Mouse (Mus musculus) adrenal gland, postnatal 10 days (tissue): ENCODE data around the gene Ncstn. TPM values are rescaled to one million over a fixed set of nuclear protein-coding genes. Genes with fewer than 3 reads are reported as not detected.

Experiments
- DNase-seq: peaks from one replicate; pipeline ENCODE4 v3.0.0; 2021; ENCODE audit warnings: mixed read lengths
- long read RNA-seq, 2 experiments: library from polyadenylated mRNA; stranded (forward); transcript quantifications; one replicate each; pipeline ENCODE4 v2.0.0; 2021
- total RNA-seq, 2 experiments: library from RNA; stranded (reverse); gene quantifications; 2 replicates each; pipeline ENCODE4 v1.2.3; 2021

Gene Ncstn
- total RNA-seq: 10 to 100 TPM; 81.0 to 93.0 TPM
- long read RNA-seq, experiment 1, transcript Ncstn-201 (17 exons, 2,901 nt): major isoform, 41 of 62 reads
- long read RNA-seq, experiment 1, partial matches to known transcripts: 15 of 62 reads
- long read RNA-seq, experiment 1, other reads (novel, unspliced or antisense): 6 of 62 reads
- long read RNA-seq, experiment 2, transcript Ncstn-201 (17 exons, 2,901 nt): major isoform, 47 of 66 reads
- long read RNA-seq, experiment 2, partial matches to known transcripts: 8 of 66 reads
- long read RNA-seq, experiment 2, other reads (novel, unspliced or antisense): 9 of 66 reads

DNA sequence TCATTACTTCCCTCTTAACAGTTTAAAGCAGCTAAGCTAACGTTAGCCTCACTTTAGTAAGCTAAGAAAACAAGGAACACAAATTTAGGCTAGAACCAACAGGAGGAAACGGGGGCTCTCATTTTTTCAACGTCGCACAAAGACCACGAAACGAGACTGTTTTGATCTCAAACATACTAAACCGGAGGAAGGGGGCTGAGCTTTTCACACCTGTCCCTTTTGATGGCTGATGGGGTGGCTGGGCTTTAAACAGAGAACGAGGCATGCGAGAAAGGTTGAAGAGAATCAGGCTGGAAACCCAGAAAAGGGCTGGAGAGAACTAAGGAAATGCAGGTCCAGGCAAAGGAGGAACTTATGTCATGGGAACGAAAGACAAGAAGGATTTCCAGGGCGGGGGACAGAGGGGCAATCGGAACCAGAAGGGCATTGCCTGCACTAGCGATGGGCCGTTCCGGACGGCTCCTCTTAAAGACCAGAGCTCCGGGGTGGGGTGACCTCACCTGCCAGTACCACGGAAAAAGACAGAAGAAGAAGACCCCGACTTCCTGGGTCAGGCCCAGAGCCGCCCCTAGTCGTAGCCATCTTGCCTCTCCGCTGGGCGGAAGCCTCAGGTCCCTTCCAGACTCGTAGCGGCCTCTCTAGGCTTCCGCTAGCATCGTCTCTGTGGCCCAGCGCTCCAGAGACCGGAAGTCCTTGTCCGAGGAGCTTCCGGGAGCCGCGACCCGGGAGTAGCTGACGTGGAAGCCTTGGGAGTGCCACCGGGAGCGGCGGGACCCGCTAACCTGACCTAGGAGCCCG is at the start of gene Ncstn, which contains the start of gene Copa:
Ncstn (minus strand) TSS at position 695 of the 798 bp plus-strand sequence.
Copa (plus strand) TSS at position 429 of the 798 bp plus-strand sequence.
- DNase-seq: peak; percentile 95

DNA sequence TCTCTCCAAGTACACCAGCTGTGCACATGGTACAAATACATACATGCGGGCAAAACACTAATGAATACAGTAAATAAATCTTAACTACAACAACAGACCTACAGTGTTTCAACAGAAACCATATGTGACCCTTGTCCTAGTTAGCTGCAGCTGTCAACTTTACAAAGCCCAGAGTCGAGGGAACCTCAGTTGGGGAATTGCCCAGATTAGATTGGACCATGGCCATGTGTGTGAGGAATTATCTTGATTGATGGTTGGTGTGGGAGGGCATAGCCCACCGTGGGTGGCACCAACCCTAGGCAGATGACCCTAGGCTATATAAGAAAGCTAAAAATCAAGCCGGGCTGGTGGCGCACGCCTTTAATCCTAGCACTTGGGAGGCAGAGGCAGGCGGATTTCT is 49.7 kb upstream of the Ncstn start:
- DNase-seq: peak; percentile 31

DNA sequence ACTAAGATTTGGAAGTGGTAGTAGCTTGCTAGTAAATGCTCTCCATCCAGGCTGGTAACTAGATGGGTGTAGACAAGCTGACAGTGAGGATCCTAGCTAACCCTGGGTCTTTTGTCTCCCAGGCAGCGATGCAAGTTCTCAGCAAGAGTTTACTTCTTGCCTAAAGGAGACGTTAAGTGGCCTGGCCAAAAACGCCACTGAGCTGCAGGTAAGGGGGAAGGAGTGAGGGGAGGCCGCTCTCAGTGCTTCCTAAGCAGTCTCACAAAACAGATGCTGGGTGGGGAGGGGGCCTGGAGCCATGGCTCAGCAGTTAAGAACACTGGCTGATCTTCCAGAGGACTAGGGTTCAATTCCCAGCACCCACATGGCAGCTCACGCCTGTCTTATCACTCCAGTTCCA is 47.2 kb upstream of the Ncstn start:
- no peak for DNase-seq

DNA sequence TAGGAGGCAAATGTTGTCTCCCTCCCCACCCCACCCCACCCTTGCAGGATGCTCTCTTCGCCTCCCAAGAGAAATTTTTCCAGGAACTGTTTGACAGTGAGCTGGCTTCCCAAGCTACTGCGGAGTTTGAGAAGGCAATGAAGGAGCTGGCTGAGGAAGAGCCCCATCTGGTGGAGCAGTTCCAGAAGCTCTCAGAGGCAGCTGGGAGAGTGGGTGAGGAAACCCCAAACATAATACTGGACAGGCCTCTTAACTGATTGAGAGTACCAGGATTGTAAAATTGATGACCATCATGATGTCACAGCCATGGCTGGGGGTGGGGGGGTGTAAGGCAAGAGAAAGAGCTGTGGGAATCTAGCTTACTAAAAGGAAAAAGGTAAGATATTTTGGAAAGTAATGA is 46.5 kb upstream of the Ncstn start:
- peak; percentile 31 for DNase-seq

DNA sequence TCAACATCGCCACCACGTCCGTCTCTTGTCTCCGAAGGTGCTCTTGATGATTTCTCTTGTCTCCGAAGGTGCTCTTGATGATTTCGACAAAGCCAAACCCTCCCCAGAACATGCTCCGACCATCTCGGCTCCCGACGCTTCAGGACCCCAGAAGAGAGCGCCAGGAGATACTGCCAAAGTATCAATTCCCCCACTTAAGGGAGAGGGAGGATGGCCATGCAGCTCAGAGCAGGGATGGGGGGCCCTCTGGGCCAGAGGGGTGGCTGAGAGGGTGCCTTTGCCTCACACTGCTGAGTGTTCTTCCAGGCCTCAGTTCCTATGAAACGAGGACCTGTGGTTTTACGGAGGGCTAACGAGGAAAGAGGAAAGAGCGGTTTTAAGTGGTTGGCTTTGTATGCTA is 46.0 kb upstream of the Ncstn start:
- DNase-seq: no peak

DNA sequence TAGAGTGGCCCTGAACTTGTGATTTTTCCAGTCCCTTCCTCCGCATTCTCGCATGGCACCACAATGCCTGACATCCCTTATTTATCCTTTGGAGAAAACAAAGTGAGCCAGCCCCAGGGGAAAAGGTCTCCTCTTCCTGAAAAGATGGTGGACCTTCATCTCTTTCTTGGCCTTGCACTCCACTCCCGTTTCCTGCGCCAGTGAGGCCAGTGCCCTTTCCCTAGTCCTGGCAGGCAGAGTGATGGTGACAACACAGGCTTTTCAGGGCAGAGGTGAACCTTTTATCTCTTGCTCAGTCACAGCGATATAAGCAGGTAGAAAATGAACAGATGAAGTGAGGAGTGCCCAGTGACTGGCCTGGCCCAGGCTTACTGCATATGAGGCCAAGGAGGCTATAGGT is 44.9 kb upstream of the Ncstn start:
- peak; percentile 62 for DNase-seq

DNA sequence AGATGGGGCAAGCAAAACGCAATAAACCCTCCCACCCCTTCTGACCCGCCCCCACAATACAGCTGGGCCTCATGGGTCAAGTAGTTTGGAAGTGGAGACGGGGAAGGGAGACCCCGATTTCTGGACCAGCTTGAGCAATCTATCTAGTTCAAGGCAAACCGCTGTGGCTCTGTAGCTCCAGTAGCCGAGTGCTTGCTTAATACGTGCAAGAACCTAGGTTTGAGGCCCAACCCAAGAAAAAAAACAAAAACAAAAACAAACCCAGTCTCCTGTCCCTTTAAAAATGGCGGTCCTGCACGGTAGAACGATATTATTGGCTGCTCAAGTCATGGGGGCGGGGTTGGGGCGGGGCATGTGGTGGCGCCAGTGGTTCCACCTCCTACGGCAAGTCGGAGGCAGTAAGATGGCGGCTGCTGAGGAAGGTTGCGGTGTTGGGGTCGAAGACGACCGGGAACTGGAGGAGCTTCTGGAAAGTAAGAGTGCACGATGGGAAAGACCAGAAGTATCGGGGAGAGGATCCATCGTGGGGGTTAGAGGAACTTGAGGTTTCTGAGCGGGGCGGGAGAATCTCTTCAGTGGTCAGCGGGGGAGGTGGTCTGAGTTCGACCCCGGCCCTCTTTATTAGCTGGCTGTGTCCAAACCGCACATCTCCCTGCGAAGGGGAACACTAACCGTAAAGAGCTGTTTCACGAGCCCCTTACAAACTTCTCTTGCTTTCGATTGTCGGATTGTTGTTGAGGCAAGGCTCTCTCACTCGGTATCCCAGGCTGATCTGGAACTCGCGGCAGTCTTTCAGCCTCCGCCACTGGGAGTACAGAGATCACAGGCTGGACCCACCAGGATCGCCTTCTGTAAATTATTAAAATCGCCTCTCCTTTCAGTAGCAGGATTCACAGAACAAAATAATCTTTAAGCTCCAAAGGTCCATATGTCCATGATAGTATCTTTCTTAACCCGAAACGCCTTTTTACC is 44.1 kb upstream of the Ncstn start, which contains the start of gene Pex19:
Pex19 (plus strand) TSS at position 380 of the 972 bp plus-strand sequence.
- peak; percentile 89 for DNase-seq

DNA sequence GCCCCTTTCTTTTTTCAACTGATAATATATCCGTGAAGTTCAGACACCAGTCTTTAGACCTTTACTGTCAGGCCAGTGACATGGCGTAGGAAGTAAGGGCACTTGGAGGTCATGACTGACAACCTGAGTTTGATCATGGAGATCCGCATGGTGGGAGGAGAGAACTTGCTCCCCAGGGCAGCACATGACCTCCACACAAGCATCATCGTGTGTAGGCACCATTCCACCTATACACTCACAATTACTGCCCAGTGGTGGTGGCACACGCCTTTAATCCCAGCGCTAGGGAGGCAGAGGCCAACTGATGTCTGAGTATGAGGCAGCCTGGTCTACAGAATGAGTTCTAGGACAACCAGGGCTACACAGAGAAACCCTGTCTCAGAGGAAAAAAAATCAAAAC is 42.0 kb upstream of the Ncstn start:
- DNase-seq: no peak

DNA sequence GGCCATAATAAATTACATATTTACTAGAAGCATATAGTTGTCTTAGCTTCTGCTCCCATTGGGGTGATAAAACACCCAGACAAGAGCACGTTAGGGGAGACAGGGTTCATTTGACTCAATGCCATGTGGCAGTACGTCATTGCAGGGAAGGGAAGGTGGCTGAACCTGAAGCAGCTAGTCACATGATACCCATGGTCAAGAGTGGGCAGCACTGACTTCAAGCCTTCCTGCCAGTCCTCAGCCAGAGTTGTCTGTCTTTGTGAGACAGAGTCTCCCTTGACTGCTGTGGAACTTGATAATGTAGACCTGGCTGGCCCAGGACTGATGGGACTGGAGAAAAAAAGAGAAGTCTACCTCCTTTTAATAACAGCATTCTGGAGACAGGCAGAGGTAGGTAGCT is 40.1 kb upstream of the Ncstn start:
- DNase-seq: no peak

DNA sequence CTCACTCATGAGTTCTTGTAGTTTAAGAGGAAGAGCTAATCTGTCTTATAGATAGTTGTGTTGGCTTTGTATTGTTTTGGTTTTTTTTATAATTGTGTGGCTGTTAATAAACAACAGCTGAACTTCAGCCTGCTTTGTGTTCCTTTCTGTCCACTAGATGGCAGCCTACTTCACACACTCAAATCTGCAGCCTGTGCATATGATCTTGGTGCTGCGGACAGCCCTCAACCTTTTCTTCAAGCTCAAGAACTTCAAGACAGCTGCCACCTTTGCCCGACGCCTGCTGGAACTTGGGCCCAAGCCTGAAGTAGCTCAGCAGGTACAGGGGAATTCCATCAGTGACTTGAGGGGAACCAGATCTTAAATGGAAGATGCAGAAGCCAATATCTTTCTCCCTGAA is 37.1 kb upstream of the Ncstn start:
- peak; percentile 44 for DNase-seq

DNA sequence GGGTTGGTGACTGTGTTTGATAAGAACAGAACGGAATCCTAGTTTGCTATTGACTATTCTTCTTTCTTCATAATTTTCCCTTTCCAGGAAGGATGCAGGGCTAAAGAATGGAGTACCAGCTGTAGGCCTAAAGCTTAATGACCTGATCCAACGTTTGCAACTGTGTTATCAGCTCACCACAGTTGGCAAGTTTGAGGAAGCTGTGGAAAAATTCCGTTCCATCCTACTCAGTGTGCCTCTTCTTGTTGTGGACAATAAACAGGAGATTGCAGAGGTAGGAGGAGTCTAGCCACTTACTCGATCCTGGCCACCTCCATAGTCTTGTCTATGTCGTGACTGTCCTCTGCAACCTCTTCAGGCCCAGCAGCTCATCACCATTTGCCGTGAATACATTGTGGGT is 36.5 kb upstream of the Ncstn start:
- no peak for DNase-seq

DNA sequence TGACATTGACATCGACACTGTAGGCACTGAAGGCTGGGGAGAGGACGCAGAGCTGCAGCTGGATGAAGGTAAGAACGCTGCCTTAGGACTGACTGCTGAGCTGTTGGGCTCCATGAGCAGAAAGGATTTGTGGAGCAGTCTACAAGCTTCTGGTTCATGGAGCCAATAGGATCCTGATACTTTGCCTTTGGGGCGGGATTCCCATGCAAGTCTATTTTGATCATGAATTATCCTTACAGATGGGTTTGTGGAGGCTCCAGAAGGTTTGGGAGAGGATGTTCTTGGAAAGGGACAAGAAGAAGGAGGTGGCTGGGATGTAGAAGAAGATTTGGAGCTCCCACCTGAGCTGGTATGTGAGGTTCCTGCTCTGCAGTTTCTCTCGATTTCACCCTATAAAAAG is 34.4 kb upstream of the Ncstn start:
- DNase-seq: no peak

DNA sequence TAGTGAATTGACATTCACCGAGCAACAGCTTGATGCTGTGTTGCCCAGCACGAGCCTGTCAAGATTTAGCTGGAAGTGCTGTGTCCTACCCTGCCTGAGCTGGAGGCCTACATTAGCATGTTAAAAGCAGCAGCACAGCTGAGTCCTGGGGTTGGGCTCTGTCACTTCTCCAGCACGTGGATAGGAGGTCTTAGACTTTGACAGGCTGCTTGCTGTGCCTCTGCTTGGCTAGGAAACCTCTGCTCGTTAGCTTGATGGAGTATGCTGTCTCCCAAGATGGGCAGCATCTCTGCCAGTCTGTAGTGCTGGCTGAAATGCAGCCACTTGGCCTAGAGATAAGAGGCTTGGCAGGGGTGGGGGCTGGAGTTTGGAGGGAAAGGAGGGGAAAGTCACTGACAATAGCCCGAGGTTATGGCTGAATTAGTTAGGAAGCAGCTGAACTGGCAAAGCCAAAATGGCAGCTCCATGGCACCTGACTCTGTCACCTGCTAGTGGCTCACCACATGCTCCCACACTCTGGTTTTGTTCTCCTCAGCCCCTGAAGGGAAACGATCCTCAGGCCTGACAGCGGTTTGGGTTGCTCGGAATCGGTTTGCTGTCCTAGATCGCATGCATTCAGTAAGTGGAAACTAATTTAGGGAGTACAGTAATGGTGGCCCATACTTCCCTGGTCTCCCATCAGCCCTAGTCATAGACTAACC is 25.3 kb upstream of the Ncstn start:
- DNase-seq: no peak

DNA sequence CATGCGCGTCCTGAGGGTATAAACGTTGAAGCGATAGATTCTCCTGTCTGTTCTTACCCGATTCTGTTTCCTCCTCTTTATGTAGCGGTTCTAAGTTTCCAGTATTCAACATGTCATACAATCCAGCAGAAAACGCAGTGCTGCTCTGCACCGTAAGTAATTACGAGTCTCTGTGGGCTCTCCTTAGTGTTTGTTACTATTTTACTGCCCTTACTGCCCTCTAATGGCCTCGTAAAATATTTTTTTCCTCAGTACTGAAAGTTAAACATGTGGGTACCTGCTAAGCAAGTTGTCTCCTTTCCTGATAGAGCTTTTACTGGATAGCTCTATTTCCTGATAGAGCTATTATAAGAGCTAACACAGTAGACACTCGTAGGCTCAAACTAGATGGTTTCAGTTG is 22.5 kb upstream of the Ncstn start:
- no peak for DNase-seq

DNA sequence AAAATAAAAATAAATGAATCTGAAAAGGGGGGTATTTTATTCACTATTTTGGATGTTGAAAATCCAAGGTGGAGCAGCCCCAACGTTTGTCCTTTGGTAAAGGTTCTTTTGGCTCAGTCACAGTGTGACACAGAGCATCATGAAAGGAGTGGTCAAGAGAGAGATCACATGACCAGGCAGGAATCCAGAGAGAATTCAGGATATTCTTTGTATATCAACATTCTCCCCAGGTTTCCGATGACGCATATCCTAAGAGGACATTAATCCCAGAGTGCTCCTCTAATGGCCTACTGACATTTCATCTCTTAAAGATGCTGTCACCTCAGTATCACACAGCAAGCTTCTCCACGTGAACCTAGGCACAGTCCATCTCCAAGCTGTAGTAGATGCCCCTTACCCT is 21.0 kb upstream of the Ncstn start:
- no peak for DNase-seq

DNA sequence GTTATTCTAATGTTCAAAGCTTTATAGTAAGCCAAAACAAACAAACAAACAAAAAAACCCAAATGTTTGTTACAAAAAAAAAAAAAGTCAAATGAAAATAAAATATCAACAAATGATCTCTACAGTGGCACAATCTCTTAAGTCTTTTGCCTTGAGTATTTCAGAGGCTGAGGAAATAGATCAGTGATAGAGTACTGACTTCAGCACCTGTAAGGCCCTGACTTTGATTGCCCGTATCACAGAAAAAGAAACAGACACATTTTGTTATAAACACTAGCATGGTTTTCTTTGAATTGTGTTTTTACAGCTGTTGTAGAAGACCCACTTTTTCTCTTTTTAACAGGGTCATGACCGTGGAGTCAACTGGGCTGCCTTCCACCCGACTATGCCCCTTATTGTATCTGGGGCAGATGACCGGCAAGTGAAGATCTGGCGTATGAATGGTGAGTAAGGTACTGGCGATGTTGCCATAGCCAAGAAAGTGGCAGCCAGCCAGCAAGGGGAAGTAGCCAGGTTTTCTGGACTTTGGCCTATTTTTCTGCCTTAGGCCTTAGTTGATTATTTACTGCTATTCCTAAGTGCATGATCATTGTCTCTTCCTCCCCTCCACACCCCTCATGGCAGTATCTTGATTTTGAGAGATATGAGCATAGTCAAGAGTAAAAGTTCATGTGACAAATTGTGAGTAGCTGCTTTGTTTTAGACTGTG is 16.9 kb upstream of the Ncstn start:
- peak; percentile 63 for DNase-seq

DNA sequence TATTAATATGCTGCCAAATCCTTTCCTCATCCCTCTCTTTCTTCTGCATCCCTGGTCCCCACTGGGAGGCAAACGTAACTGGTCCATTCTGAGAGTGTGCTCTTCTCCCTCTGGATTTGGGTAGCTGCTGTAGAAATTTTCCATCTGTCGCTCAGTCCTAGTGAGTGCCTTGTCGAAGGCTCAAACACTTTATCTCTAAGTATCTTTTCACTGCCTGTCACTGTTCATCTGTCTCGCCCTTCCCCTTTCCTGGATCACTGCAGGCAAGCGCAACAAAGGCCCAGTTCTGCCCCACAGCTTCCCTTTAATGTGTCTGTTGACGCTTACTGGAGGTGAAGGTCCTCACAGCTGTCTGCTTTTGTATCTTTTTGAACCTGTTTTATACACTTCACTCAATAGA is 12.6 kb upstream of the Ncstn start:
- no peak for DNase-seq

DNA sequence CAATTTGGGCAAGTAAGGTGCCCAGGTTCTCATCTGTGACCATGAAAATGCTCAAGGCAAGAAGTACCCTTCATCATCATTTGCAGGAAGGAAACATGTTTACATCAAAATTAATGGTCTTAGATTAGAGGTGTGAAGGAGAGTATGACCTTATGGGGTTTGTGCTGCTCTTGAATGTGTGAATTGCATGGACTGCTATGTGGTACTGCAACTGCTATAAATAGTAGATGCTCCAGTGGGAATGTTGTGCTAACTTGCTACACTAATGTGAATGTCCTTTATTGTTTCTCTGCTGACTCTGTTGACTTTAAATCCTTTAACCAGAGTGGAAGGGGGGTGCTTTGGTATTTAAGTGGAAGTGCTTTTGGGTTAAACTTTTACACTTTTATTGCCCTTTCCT is 11.7 kb upstream of the Ncstn start:
- no peak for DNase-seq

DNA sequence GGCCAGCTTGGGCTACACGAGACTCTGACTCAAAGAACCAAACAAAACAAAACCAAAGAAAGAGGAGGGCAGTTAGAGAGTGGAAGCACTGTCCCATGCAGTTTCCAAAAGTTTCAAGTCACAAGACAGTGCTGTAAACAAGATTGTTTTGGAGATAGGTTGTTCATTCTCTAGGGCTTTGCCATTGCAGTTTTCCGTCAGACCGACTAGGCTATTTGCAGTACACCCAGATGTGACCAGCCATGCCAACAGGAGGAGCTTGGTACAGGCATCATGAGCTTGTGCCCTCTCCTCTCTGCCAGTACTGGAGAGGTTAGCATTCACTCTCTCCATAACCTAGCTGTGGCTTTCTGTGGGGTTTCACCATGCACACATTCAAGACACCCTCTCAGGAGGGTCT is 10.9 kb upstream of the Ncstn start:
- no peak for DNase-seq

DNA sequence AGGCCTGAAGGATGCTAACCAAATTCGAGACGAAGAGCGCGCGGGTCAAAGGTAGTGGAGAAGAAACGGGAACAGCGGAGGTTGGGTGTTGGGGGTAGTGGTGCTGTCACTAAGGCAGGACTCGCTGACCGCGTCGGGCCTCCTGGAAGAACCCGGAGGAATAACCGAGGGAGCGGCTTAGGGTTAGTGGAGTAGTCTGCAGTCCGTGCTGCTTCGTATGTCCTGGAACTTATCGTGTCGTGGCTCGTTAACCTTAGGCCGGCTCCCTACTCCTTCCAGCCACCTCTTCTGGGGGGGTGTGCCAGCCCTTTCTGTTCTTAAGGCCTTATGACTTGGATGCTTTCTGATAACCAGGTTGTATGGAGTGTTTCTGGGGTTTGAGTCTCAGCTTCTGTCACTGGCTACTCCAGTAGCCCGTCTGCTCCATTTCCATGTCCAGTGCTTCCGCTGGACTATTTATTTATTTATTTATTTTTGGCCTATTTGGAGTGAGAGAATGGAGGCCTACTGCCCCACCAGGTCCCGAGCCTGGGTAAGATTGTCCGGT is 377 bp upstream of the Ncstn start:
- DNase-seq: no peak

DNA sequence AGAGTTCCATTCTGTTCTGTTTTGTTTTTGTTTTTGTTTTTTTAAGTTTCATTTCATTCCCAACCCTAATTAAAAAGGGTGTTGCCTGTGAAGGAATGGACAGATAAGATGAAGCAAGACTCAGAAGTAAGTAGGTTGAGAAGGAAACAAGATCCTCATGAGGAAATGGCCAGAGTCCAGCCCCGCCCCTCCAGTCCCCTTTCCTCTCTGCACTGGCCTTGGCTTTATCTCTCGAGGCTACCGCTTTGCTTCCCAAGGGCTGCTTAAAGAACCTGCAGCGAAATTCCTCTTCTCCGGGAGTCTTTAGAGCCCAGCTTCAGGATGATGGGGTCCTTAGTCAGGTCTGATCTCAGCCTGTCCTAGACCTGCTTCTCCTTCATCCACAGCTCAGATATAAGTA is 4.6 kb downstream of the Ncstn start:
- DNase-seq: peak; percentile 63
